Mouse (Mus musculus): Measurements from ENCODE around the gene Hist2h2bb. TPM values are rescaled to one million over a fixed set of nuclear protein-coding genes. Genes with fewer than 3 reads are reported as not detected.
A peak's percentile ranks its signal among the peaks of the same experiment; 100 is the strongest.

Hist2h2bb gene
- polyA plus RNA-seq, 1 experiment from 2014 or later: 23.7 TPM

GRCm38 (mm10) chr3:96299562-96299961 is 30.0 kb downstream of the Hist2h2bb start:
- Histone ChIP-seq H3K4me1 (ENCODE audit: control insufficient read depth, insufficient read depth, low read length) (no peaks in the 10 kb centered on the region), H3K4me2 (replicated peaks; ENCODE audit: low read depth, low read length) (no peak overlapping the region), H3K27ac (ENCODE audit: low read length) (no peak overlapping the region), H3K9ac (replicated peaks; ENCODE audit: low read depth, low read length) (no peak overlapping the region), H3K36me3 (ENCODE audit: control insufficient read depth, insufficient read depth, low read length) (no peaks in the 10 kb centered on the region), H3K9me3 (ENCODE audit: control insufficient read depth, low read depth, low read length) (no peaks in the 10 kb centered on the region), H3K27me3 (ENCODE audit: control insufficient read depth, insufficient read depth, low read length) (no peaks in the 10 kb centered on the region), H3K4me3 (ENCODE audit: low read depth, low read length) (no peak overlapping the region)
- WGBS: 98% methylated on average over 2 of the region's 2 CpGs
- ATAC-seq (ENCODE audit: insufficient number of reproducible peaks, insufficient read depth, low FRiP score, low read depth): no peak

- peak overlapping the region; percentile 2; the same call in 1 of the 2 replicates for H3K4me3 ChIP-seq (ENCODE audit: low read depth, low read length)
- no peak for ATAC-seq (ENCODE audit: insufficient number of reproducible peaks, insufficient read depth, low FRiP score, low read depth)
- H3K36me3 ChIP-seq (ENCODE audit: control insufficient read depth, insufficient read depth, low read length): no peaks in the 10 kb centered on the region
- H3K4me2 ChIP-seq (replicated peaks; ENCODE audit: low read depth, low read length): peak overlapping the region; percentile 25
- H3K9me3 ChIP-seq (ENCODE audit: control insufficient read depth, low read depth, low read length): no peaks in the 10 kb centered on the region
- WGBS: 66% methylated on average over 26 of the region's 26 CpGs
- H3K27me3 ChIP-seq (ENCODE audit: control insufficient read depth, insufficient read depth, low read length): no peaks in the 10 kb centered on the region
- H3K4me1 ChIP-seq (ENCODE audit: control insufficient read depth, insufficient read depth, low read length): no peaks in the 10 kb centered on the region
- no peak overlapping the region for H3K9ac ChIP-seq (replicated peaks; ENCODE audit: low read depth, low read length)
- no peak overlapping the region for H3K27ac ChIP-seq (ENCODE audit: low read length)
Observed at GRCm38 (mm10) chr3:96300706-96301529, 31.4 kb downstream of the Hist2h2bb start.

- H3K27me3 ChIP-seq (ENCODE audit: control insufficient read depth, insufficient read depth, low read length): no peaks in the 10 kb centered on the region
- ATAC-seq (ENCODE audit: insufficient number of reproducible peaks, insufficient read depth, low FRiP score, low read depth): no peak
- no peaks in the 10 kb centered on the region for H3K4me1 ChIP-seq (ENCODE audit: control insufficient read depth, insufficient read depth, low read length)
- H3K4me2 ChIP-seq (replicated peaks; ENCODE audit: low read depth, low read length): no peak overlapping the region
- no peak overlapping the region for H3K9ac ChIP-seq (replicated peaks; ENCODE audit: low read depth, low read length)
- H3K27ac ChIP-seq (ENCODE audit: low read length): no peak overlapping the region
- H3K4me3 ChIP-seq (ENCODE audit: low read depth, low read length): no peak overlapping the region
- WGBS: 81% methylated on average over 5 of the region's 5 CpGs
- no peaks in the 10 kb centered on the region for H3K9me3 ChIP-seq (ENCODE audit: control insufficient read depth, low read depth, low read length)
- no peaks in the 10 kb centered on the region for H3K36me3 ChIP-seq (ENCODE audit: control insufficient read depth, insufficient read depth, low read length)
Observed at GRCm38 (mm10) chr3:96302076-96302475, 32.5 kb downstream of the Hist2h2bb start.

- Histone ChIP-seq H3K27ac (ENCODE audit: low read length) (no peak overlapping the region), H3K4me3 (ENCODE audit: low read depth, low read length) (no peak overlapping the region), H3K4me2 (replicated peaks; ENCODE audit: low read depth, low read length) (no peak overlapping the region), H3K36me3 (ENCODE audit: control insufficient read depth, insufficient read depth, low read length) (no peaks in the 10 kb centered on the region), H3K9ac (replicated peaks; ENCODE audit: low read depth, low read length) (no peak overlapping the region), H3K4me1 (ENCODE audit: control insufficient read depth, insufficient read depth, low read length) (no peaks in the 10 kb centered on the region), H3K27me3 (ENCODE audit: control insufficient read depth, insufficient read depth, low read length) (no peaks in the 10 kb centered on the region), H3K9me3 (ENCODE audit: control insufficient read depth, low read depth, low read length) (no peaks in the 10 kb centered on the region)
- WGBS: 66% methylated on average over 9 of the region's 9 CpGs
- ATAC-seq (ENCODE audit: insufficient number of reproducible peaks, insufficient read depth, low FRiP score, low read depth): no peak
Observed at GRCm38 (mm10) chr3:96306506-96306905, 37.0 kb downstream of the Hist2h2bb start.

- ATAC-seq (ENCODE audit: insufficient number of reproducible peaks, insufficient read depth, low FRiP score, low read depth): no peak
- Histone ChIP-seq H3K9me3 (ENCODE audit: control insufficient read depth, low read depth, low read length) (no peaks in the 10 kb centered on the region), H3K4me1 (ENCODE audit: control insufficient read depth, insufficient read depth, low read length) (no peaks in the 10 kb centered on the region), H3K4me3 (ENCODE audit: low read depth, low read length) (no peak overlapping the region), H3K36me3 (ENCODE audit: control insufficient read depth, insufficient read depth, low read length) (no peaks in the 10 kb centered on the region), H3K4me2 (replicated peaks; ENCODE audit: low read depth, low read length) (no peak overlapping the region), H3K9ac (replicated peaks; ENCODE audit: low read depth, low read length) (no peak overlapping the region), H3K27me3 (ENCODE audit: control insufficient read depth, insufficient read depth, low read length) (no peaks in the 10 kb centered on the region), H3K27ac (ENCODE audit: low read length) (no peak overlapping the region)
- WGBS: 43% methylated on average over 3 of the region's 3 CpGs
Observed at GRCm38 (mm10) chr3:96309441-96309840, 39.9 kb downstream of the Hist2h2bb start.

- Histone ChIP-seq H3K4me2 (replicated peaks; ENCODE audit: low read depth, low read length) (no peak overlapping the region), H3K27ac (ENCODE audit: low read length) (no peak overlapping the region), H3K9ac (replicated peaks; ENCODE audit: low read depth, low read length) (no peak overlapping the region), H3K27me3 (ENCODE audit: control insufficient read depth, insufficient read depth, low read length) (no peaks in the 10 kb centered on the region), H3K4me1 (ENCODE audit: control insufficient read depth, insufficient read depth, low read length) (no peaks in the 10 kb centered on the region), H3K36me3 (ENCODE audit: control insufficient read depth, insufficient read depth, low read length) (no peaks in the 10 kb centered on the region), H3K9me3 (ENCODE audit: control insufficient read depth, low read depth, low read length) (no peaks in the 10 kb centered on the region), H3K4me3 (ENCODE audit: low read depth, low read length) (no peak overlapping the region)
- 64% methylated on average over 8 of the region's 8 CpGs for WGBS
- ATAC-seq (ENCODE audit: insufficient number of reproducible peaks, insufficient read depth, low FRiP score, low read depth): no peak
Observed at GRCm38 (mm10) chr3:96312341-96313098, 43.0 kb downstream of the Hist2h2bb start.

Small RNA genes within 50 kb of the gene (microRNA-seq; reads per million reads assigned to microRNA genes)
- gene Gm44492: not detected
- not detected for gene Gm47311
- gene Gm47313: not detected

Other genes with a start within 250 kb of the Hist2h2bb start
- gene Vps45, start 211.3 kb upstream of the Hist2h2bb start, polyA plus RNA-seq (2014; fragmentation: Nextera tagmentation; extraction: Ambion mirVana): 22.5 and 26.8 TPM in 2 replicates
- gene Otud7b, start 165.2 kb upstream of the Hist2h2bb start, polyA plus RNA-seq (2014; fragmentation: Nextera tagmentation; extraction: Ambion mirVana): 13.9 and 16.2 TPM in 2 replicates
- 20.8 and 24.6 TPM in 2 replicates for gene Mtmr11, start 107.7 kb upstream of the Hist2h2bb start, polyA plus RNA-seq (2014; fragmentation: Nextera tagmentation; extraction: Ambion mirVana)
- gene Sf3b4, start 97.4 kb upstream of the Hist2h2bb start, polyA plus RNA-seq (2014; fragmentation: Nextera tagmentation; extraction: Ambion mirVana): 161 and 166 TPM in 2 replicates
- gene Sv2a, start 88.6 kb upstream of the Hist2h2bb start, polyA plus RNA-seq (2014; fragmentation: Nextera tagmentation; extraction: Ambion mirVana): 5.7 and 6.5 TPM in 2 replicates
- gene Bola1, start 50.0 kb upstream of the Hist2h2bb start, polyA plus RNA-seq (2014; fragmentation: Nextera tagmentation; extraction: Ambion mirVana): 52.7 and 61.3 TPM in 2 replicates
- gene Hist2h2ab, start 49.9 kb upstream of the Hist2h2bb start, polyA plus RNA-seq (2014; fragmentation: Nextera tagmentation; extraction: Ambion mirVana): 1.6 and 2.6 TPM in 2 replicates
- gene Hist2h2ac, start 48.9 kb upstream of the Hist2h2bb start, polyA plus RNA-seq (2014; fragmentation: Nextera tagmentation; extraction: Ambion mirVana): 7.6 and 8.8 TPM in 2 replicates
- 9.7 and 9.8 TPM in 2 replicates for gene Hist2h2be, start 48.6 kb upstream of the Hist2h2bb start, polyA plus RNA-seq (2014; fragmentation: Nextera tagmentation; extraction: Ambion mirVana)
- gene Hist2h3c2, start 30.6 kb upstream of the Hist2h2bb start, polyA plus RNA-seq (2014; fragmentation: Nextera tagmentation; extraction: Ambion mirVana): 4.9 and 6.2 TPM in 2 replicates
- 54.1 and 54.7 TPM in 2 replicates for gene Hist2h2aa2, start 29.5 kb upstream of the Hist2h2bb start, polyA plus RNA-seq (2014; fragmentation: Nextera tagmentation; extraction: Ambion mirVana)
- gene Hist2h2aa1, start 24.3 kb upstream of the Hist2h2bb start, polyA plus RNA-seq (2014; fragmentation: Nextera tagmentation; extraction: Ambion mirVana): 12.3 and 17.2 TPM in 2 replicates
- 1.4 and 3.0 TPM in 2 replicates for gene Hist2h3c1, start 23.1 kb upstream of the Hist2h2bb start, polyA plus RNA-seq (2014; fragmentation: Nextera tagmentation; extraction: Ambion mirVana)
- gene Hist2h4, start 6.4 kb upstream of the Hist2h2bb start, polyA plus RNA-seq (2014; fragmentation: Nextera tagmentation; extraction: Ambion mirVana): 9.6 and 15.0 TPM in 2 replicates
- gene Hist2h3b, start 1.1 kb upstream of the Hist2h2bb start, polyA plus RNA-seq (2014; fragmentation: Nextera tagmentation; extraction: Ambion mirVana): 68.9 and 80.2 TPM in 2 replicates
- gene Fcgr1, start 24.2 kb downstream of the Hist2h2bb start, polyA plus RNA-seq (2014; fragmentation: Nextera tagmentation; extraction: Ambion mirVana): 3.0 and 3.8 TPM in 2 replicates
- gene BC107364, start 182.6 kb downstream of the Hist2h2bb start, polyA plus RNA-seq (2014; fragmentation: Nextera tagmentation; extraction: Ambion mirVana): not detected in 2 replicates

All from stomach, embryonic 14.5 days (tissue).